Mouse (Mus musculus): ENCODE data around the gene 6030452D12Rik.

The 6030452D12Rik gene

GRCm38 (mm10) chr8:106516581-106516980 lies 16.3 kb downstream of the 6030452D12Rik start:
- no peak for DNase-seq (ENCODE audit: low read depth)

DNA sequence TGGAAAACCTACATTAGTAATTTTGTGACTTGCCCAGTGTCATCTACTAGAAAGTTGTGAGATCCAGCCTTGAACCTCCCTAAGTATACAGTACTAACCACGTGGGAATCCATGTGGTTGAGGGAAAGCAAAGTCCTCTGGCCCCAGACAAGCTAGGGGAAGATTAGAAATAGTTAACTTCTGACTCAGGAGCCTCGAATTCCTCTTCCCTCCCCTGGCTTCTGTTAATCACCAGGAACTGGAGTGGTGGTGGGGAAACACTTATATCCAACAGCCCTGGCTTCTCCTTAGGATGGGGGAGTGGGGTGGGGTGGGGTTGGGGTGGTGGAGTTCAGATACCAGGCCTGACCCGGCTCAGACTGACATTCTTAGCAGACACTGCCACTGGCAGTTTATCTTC lies 18.4 kb downstream of the 6030452D12Rik start:
- no peak for DNase-seq (ENCODE audit: low read depth)

- no peak for DNase-seq (ENCODE audit: low read depth)
Observed at GRCm38 (mm10) chr8:106520578-106520977, 20.3 kb downstream of the 6030452D12Rik start.

DNA sequence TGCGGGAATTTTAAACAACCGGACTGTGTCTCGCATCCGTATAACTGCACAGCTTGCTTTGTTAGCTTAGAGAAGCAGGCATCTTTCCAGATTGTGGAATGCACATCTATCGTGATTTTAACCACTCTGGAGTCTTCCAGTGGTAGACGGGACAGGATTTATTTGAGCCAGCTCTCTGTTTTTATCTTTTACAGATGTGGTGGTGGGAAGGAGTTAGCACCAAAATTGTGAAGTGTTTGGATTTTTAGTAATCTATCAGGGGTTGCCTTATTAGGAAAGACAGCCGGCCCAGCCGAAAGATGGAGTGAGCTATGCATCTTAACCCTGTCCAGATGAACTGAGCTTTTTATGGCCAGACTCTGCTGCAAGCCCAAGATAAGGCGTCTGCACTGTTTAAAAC lies 21.5 kb downstream of the 6030452D12Rik start:
- DNase-seq (ENCODE audit: low read depth), result no peak

GRCm38 (mm10) chr8:106526725-106527124 lies 26.4 kb downstream of the 6030452D12Rik start:
- no peak for DNase-seq (ENCODE audit: low read depth)

DNA sequence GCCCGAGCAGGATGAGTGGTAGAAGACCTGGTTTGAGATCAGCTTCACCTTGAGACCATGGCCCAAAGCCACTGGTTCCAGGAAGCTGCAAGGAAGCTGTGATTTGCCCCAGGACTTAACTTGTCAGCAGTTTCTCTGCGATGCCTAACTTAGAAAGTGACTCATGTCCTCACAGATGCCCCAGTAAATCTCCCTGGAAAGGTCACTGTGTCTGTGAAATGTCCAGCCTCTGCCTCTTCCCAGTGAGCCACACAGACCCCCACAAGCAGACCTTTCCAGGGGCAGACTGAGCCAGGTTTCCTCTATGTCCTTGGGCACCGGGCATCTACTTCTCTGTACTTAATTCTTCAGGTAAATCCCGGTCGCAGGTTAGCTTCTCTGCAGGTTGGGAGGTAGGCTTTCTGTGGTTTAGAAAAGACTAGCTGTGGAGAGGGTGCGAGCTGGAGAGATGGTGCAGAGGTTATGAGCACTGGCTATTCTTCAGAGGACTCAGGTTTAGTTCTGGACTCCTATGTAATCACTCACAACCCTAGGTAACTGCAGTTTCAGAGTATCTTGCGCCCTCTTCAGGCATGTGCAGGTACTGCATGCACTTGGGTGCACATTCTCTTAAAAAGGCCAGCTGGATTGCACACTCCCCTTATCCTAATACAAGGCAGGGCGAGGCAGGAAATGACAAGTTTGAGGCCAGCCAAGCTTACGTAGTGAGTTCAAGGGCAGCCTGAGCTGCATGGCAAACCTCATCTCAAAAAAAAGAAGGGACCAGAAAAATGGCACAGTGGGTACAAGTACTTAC lies 27.1 kb downstream of the 6030452D12Rik start:
- DNase-seq (ENCODE audit: low read depth), result no peak

GRCm38 (mm10) chr8:106528596-106529249 lies 28.4 kb downstream of the 6030452D12Rik start:
- no peak for DNase-seq (ENCODE audit: low read depth)

- DNase-seq (ENCODE audit: low read depth), result peak; percentile 76
Observed at GRCm38 (mm10) chr8:106529885-106530482, 29.7 kb downstream of the 6030452D12Rik start.

DNA sequence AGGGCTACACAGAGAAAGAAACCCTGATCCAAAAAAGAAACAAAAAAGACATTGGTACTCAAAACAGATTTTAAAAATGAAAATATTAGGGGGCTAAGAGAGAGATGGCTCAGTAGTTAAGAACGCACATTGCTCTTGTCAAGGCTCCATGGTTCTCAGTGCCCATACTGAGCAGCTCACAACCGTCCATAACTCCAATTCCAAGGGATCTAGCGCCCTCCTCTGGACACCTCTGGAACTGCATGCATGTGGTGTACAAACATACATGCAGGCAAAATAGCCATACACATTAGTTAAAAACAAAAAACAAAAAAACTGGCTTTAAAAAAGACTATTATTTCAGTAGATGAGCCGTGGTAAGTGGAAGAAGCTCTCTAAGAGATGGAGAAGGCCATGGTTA lies 30.2 kb downstream of the 6030452D12Rik start:
- no peak for DNase-seq (ENCODE audit: low read depth)

DNA sequence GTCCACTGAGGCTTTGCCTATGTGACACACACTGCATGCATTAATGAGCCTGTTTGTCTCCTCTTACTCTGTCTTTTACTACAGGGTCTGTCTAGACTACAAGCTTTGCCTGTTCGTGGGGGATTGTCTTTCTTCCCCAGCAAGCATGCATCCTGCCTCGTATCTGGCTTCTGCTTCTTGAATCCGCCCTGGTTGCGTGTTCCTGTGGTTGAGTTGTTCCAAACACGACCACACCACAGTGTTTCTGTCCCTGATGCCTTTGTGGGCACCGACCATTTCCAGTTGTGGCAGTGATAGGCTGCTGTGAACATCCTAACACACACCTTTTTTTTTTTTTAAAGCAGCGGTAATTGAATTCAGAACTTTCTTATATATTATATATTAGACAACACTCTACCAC lies 33.4 kb downstream of the 6030452D12Rik start:
- DNase-seq (ENCODE audit: low read depth), result no peak

DNA sequence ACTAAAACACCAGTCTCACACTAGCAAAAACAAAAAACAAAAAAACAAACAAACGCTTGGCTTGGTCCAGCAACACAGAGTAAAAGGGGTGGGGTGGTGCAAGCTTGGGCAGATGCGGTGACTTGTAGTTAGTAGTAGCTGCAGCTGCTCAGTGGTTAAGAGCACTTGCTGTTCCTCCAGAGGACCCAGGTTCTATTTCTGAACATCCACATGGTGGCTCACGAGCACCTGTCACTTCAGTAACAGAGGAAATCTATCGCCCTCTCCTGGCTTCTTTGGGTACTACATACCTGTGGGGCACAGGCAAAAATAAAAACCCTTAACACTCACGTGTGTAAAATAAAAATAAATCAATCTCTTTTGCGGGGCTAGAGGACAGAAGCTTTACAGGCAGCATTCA lies 34.1 kb downstream of the 6030452D12Rik start:
- peak; percentile 56 for DNase-seq (ENCODE audit: low read depth)

DNA sequence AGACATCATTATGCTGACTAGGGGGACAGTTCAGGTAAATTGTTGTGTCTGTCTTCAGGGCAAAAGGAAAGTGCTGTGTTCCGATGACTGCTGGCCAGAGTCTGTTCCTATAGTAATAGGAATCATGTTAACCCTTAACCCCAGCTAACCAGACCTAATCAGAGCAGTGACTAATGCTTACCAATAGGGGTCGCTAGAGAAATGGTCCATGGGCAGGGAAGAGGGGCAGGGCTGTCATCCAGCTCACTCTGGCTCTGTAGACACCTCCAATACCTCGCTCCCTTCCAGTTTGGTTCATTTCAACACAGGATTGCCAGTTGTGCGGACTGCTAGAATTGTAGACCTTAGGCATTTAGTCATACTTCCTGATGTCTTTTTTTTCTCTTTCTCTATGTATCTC lies 35.1 kb downstream of the 6030452D12Rik start:
- no peak for DNase-seq (ENCODE audit: low read depth)

DNA sequence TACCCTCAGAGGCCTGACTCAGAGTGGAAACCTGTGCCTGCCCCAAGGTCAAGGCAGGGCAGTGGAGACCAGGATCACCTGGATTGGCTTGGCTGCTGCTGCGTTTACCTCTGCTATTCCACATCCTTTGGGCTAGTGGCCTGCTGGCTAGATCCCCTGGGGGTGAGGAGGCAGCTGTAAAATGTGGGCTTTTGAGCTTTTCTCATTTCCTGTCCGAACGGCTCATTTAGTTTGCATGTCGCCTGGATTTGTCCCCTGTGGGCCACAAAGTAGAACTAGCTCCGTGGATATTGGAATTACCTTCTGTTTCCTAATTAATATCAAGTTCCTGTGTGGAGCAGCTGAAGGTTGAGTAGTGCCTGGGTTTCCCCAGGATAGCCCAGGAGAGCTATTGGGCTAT lies 38.9 kb downstream of the 6030452D12Rik start:
- DNase-seq (ENCODE audit: low read depth), result no peak

DNA sequence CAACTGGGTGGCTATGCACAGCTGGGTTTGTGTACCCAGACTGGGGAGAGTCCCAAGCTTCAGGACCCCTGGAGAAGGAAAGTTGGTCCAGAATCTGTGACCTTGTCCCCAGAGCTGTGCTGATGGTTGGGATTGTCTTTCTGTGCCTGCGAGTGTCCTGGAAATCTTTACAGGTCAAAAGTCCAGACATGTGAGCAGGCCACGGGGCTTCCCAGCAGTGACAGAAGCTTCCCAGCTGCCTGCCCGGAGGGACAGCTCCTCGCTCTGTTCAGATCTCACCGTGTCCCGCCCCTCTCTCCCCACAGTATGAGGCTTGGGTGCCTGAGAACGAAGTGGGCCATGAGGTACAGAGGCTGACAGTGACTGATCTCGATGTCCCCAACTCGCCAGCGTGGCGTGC lies 40.7 kb downstream of the 6030452D12Rik start:
- DNase-seq (ENCODE audit: low read depth), result no peak

DNA sequence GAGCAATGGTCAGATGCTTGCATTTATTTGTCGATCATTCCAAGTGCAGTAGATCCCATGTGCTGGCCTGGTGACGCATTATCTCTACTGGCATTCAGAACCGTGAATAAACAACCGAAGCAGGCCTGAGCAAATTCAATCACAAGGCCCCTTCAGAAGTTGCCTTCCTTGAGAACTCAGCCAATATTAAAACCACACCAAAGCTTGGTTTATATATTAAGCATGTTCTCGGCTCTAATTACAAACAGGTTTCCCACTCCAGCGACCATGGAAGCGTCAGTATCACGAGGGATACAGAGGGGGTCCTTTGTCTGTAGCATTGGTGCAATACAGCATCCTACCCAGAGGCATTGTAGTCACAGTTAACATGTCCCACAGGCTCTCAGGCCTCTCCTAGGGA lies 42.7 kb downstream of the 6030452D12Rik start:
- DNase-seq (ENCODE audit: low read depth), result no peak

GRCm38 (mm10) chr8:106545149-106545548 lies 44.8 kb downstream of the 6030452D12Rik start:
- no peak for DNase-seq (ENCODE audit: low read depth)

DNA sequence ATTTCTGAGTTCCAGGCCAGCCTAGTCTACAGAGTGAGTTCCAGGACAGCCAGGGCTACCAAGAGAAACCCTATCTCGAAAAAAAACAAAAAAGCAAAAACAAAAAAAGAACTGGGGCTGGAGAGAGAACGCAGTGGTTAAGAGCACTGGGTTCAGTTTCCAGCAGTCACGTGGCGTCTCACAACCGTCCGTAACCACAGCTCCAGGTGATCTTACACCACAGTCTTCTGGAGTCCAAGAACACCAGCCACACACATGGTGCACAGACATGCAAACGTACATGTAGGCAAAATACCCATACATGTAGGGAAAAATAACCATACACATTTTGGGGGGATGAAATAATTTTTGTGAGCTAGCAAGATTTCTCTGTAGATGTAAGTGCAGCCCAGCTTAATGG lies 46.4 kb downstream of the 6030452D12Rik start:
- DNase-seq (ENCODE audit: low read depth), result no peak

DNA sequence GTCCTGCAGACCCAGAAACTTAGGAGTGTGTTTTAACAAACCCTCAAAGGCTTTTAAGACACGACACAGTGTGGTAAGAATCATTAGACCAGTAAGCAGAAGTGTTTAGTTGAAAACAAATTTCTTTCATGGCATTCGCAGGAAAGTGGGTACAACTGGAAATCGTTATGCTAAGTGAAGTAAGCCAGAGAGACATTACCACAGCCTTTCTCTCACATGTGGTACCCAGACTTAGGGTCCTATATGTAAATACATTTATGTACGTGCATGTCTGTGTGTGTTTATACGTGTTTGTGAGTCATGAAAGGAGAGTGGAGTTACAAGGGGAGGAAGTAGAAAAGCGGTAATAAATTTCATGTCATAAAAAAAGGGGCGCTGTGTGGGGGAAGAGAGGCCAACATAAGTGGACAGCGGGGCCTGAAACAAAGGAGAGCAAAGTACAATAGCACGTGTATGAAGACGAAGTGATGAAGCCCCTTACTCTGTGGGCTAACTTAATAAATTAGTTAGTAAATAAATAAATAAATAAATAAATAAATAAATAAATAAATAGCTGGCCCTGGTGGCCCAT lies 48.1 kb downstream of the 6030452D12Rik start:
- no peak for DNase-seq (ENCODE audit: low read depth)

DNA sequence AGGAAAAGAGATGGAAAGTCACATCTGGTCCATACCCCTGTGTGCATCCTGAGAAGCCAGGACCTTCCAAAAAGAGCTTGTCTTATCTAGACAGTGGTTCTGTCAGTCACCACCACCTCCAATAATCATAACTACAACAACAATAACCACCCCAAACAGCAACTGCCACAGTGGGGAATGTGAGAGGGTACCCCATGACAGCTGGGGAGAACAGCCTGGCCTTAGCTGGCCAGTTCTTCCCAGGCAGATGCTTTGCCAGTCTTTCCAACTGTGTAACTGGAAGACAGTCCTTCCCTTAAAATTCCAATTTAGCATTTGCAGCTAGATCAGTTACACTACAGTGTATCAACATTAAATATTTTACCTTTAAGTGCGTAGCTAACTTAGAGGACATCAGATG lies 50.6 kb downstream of the 6030452D12Rik start:
- DNase-seq (ENCODE audit: low read depth), result no peak

DNA sequence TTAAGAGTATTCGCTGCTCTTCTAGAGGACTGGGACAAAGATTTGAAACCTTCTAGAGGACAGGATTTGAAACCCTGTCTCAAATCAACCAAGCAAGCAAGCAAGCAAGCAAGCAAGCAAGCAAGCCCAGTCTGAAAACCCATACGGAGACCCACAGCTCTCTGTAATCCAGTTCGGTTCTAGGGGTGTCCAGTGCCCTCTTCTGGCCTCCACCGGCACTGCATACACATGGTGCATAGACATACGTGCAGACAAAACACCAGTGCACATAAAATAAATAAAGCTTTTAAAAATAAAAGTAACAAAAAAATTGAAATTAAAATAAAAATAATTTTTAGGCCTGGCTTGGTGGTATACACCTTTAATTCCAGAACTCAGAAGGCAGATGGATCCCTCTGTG lies 53.7 kb downstream of the 6030452D12Rik start:
- DNase-seq (ENCODE audit: low read depth), result no peak

DNA sequence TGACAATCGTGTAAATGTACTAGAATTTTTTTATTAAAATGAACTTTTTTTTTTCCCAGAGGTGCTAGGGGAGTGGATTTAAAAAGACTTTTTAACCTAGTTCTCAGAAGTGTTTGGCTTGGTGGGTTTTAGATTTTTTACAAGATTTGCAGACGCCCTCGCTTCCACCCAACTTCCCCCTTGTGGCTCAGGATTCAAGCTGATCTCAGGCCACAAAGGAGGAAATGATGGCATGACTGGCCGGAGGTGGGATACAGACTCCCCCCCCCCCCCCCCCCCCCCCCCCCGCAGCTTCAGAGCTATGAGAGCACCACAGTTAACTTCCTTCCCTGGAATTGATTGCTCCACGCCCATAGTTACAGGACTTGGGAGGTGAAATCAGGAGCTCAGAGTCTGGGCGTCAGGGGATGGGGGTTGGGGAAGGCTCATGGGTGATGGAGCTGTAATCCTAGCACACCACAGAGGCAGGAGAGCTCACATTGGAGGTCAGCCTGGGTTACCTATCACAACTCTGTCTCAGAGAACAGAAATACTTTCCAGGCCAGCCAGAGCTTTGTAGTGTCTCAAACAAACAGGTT lies 55.8 kb downstream of the 6030452D12Rik start:
- DNase-seq (ENCODE audit: low read depth), result no peak
